Mouse (Mus musculus): ENCODE results near the gene Cela2a. TPM values are rescaled to one million over a fixed set of nuclear protein-coding genes. Genes with fewer than 3 reads are reported as not detected.

Cela2a gene
- polyA plus RNA-seq, 1 experiment from 2014 or later, result not detected

GRCm38 (mm10) chr4:141867498-141867897 is 41.5 kb upstream of the Cela2a start:
- H3K9ac ChIP-seq, result peak overlapping the region; percentile 68
- peak overlapping the region; percentile 57 for H3K4me2 ChIP-seq
- no peak overlapping the region for H3K4me3 ChIP-seq
- WGBS, result 24% methylated on average over 4 of the region's 4 CpGs
- H3K4me1 ChIP-seq, result peaks cover 92% of the 10 kb centered on the region
- H3K27me3 ChIP-seq (replicated peaks), result no peaks in the 10 kb centered on the region
- peak overlapping the region; percentile 92 for H3K27ac ChIP-seq (replicated peaks)
- H3K9me3 ChIP-seq, result no peaks in the 10 kb centered on the region
- peaks cover 49% of the 10 kb centered on the region for H3K36me3 ChIP-seq
- ATAC-seq (ENCODE audit: extremely low read depth, insufficient number of reproducible peaks, low FRiP score, low TSS enrichment), result no peak; the same call in 1 of the 2 replicates

- H3K9ac ChIP-seq, result peak overlapping the region; percentile 68
Observed at GRCm38 (mm10) chr4:141866933-141867490, 41.1 kb upstream of the Cela2a start.

GRCm38 (mm10) chr4:141865600-141865999 is 39.6 kb upstream of the Cela2a start:
- Histone ChIP-seq H3K4me3 (no peak overlapping the region), H3K9ac (no peak overlapping the region), H3K4me2 (no peak overlapping the region), H3K9me3 (no peaks in the 10 kb centered on the region), H3K27me3 (replicated peaks) (no peaks in the 10 kb centered on the region), H3K36me3 (peaks cover 57% of the 10 kb centered on the region), H3K4me1 (peaks cover 73% of the 10 kb centered on the region), H3K27ac (replicated peaks) (peak overlapping the region; percentile 92; the same call in 1 of the 2 replicates)
- no peak for ATAC-seq (ENCODE audit: extremely low read depth, insufficient number of reproducible peaks, low FRiP score, low TSS enrichment)
- 90% methylated on average over 5 of the region's 5 CpGs for WGBS

More at GRCm38 (mm10) chr4:141866933-141867490, 41.1 kb upstream of the Cela2a start:
- H3K4me1 ChIP-seq, result peaks cover 87% of the 10 kb centered on the region
- H3K36me3 ChIP-seq, result peaks cover 54% of the 10 kb centered on the region
- H3K4me2 ChIP-seq, result peak overlapping the region; percentile 57
- H3K4me3 ChIP-seq, result peak overlapping the region; percentile 10; the same call in 1 of the 2 replicates
- no peaks in the 10 kb centered on the region for H3K27me3 ChIP-seq (replicated peaks)
- peak; percentile 38; the same call in 1 of the 2 replicates for ATAC-seq (ENCODE audit: extremely low read depth, insufficient number of reproducible peaks, low FRiP score, low TSS enrichment)
- 14% methylated on average over 10 of the region's 10 CpGs for WGBS
- H3K27ac ChIP-seq (replicated peaks), result peak overlapping the region; percentile 92
- H3K9me3 ChIP-seq, result no peaks in the 10 kb centered on the region

- no peaks in the 10 kb centered on the region for H3K27me3 ChIP-seq (replicated peaks)
- H3K36me3 ChIP-seq, result peaks cover 57% of the 10 kb centered on the region
- H3K27ac ChIP-seq (replicated peaks), result 0 out of 2 replicates have a peak overlapping the region, but pooled peaks have one; percentile 92
- no peak overlapping the region for H3K9ac ChIP-seq
- 90% methylated on average over 5 of the region's 5 CpGs for WGBS
- H3K9me3 ChIP-seq, result no peaks in the 10 kb centered on the region
- H3K4me3 ChIP-seq, result no peak overlapping the region
- ATAC-seq (ENCODE audit: extremely low read depth, insufficient number of reproducible peaks, low FRiP score, low TSS enrichment), result no peak
- peaks cover 67% of the 10 kb centered on the region for H3K4me1 ChIP-seq
- no peak overlapping the region for H3K4me2 ChIP-seq
Observed at GRCm38 (mm10) chr4:141865006-141865405, 39.0 kb upstream of the Cela2a start.

GRCm38 (mm10) chr4:141864506-141864905 is 38.5 kb upstream of the Cela2a start:
- no peak overlapping the region for H3K9ac ChIP-seq
- peaks cover 62% of the 10 kb centered on the region for H3K4me1 ChIP-seq
- H3K27me3 ChIP-seq (replicated peaks), result no peaks in the 10 kb centered on the region
- no peak for ATAC-seq (ENCODE audit: extremely low read depth, insufficient number of reproducible peaks, low FRiP score, low TSS enrichment)
- H3K27ac ChIP-seq (replicated peaks), result peak overlapping the region; percentile 76; the same call in 1 of the 2 replicates
- 92% methylated on average over 8 of the region's 8 CpGs for WGBS
- peaks cover 60% of the 10 kb centered on the region for H3K36me3 ChIP-seq
- no peak overlapping the region for H3K4me2 ChIP-seq
- no peak overlapping the region for H3K4me3 ChIP-seq
- H3K9me3 ChIP-seq, result no peaks in the 10 kb centered on the region

GRCm38 (mm10) chr4:141863726-141864280 is 37.8 kb upstream of the Cela2a start:
- Histone ChIP-seq H3K4me1 (peaks cover 55% of the 10 kb centered on the region), H3K9ac (no peak overlapping the region), H3K4me2 (no peak overlapping the region), H3K36me3 (peaks cover 62% of the 10 kb centered on the region), H3K9me3 (no peaks in the 10 kb centered on the region), H3K4me3 (no peak overlapping the region), H3K27me3 (replicated peaks) (no peaks in the 10 kb centered on the region), H3K27ac (replicated peaks) (peak overlapping the region; percentile 76)
- WGBS, result 72% methylated on average over 7 of the region's 7 CpGs
- ATAC-seq (ENCODE audit: extremely low read depth, insufficient number of reproducible peaks, low FRiP score, low TSS enrichment), result no peak

DNA sequence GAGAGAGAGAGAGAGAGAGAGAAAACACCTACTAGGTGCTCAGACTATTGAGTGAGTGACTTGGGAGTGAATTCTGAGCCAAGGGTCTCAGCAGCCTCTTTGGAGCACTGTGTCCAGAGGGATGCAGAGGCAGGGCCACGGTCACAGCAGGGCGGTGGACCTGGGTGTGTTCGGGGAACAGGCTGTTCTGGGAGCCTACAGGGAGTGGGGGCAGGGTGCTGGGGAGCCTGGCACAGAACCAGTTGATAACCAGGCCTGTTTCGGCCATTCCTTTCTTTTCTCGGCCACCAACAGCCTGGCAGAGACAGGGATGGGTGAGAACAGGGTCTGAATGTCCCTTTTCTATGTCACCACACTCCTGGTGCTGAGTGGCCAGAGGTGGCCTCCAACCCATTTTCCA is 36.9 kb upstream of the Cela2a start:
- Histone ChIP-seq H3K9me3 (no peaks in the 10 kb centered on the region), H3K4me3 (no peak overlapping the region), H3K27ac (replicated peaks) (peak overlapping the region; percentile 76), H3K4me2 (no peak overlapping the region), H3K9ac (peak overlapping the region; percentile 40; the same call in 1 of the 2 replicates), H3K4me1 (peaks cover 47% of the 10 kb centered on the region), H3K36me3 (peaks cover 69% of the 10 kb centered on the region), H3K27me3 (replicated peaks) (no peaks in the 10 kb centered on the region)
- 57% methylated on average over 5 of the region's 5 CpGs for WGBS
- no peak for ATAC-seq (ENCODE audit: extremely low read depth, insufficient number of reproducible peaks, low FRiP score, low TSS enrichment)

DNA sequence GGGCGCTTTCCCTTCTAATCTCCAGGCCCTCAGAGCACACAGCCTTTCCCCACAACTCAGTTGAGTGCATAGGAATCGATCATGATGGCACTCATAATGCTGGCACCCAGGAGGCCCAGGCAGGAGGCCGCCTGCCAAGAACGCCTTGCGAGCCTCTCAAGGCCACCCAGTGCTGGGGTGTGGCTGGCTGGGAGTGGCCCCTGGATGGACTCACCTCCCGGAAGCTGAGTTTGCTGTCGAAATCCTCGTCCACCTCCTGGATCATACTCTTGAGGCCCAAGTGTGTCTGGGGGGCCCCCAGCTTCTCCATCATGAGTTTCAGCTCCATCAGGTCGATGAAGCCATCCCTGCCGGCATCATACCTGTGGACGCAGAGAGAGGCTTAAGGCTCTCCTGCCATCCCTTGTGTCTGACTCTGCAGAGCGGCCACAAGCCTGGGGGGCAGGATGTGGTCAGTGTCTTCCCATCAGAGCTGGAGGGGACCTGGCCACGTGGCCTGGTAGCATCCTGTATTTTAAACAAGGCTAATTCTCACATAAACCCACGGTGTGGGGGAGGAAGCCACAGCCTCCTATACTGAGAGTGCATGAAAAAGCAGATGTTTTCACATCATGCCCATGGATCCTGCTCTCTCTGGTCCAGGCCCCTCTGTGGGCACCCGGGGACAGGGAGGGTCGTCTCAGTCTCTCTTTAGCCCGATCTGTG is 35.8 kb upstream of the Cela2a start:
- H3K4me3 ChIP-seq, result no peak overlapping the region
- peaks cover 72% of the 10 kb centered on the region for H3K36me3 ChIP-seq
- no peak overlapping the region for H3K9ac ChIP-seq
- no peak for ATAC-seq (ENCODE audit: extremely low read depth, insufficient number of reproducible peaks, low FRiP score, low TSS enrichment)
- 86% methylated on average over 17 of the region's 17 CpGs for WGBS
- no peaks in the 10 kb centered on the region for H3K27me3 ChIP-seq (replicated peaks)
- H3K4me2 ChIP-seq, result no peak overlapping the region
- peaks cover 40% of the 10 kb centered on the region for H3K4me1 ChIP-seq
- no peaks in the 10 kb centered on the region for H3K9me3 ChIP-seq
- no peak overlapping the region for H3K27ac ChIP-seq (replicated peaks)

GRCm38 (mm10) chr4:141860246-141860841 is 34.4 kb upstream of the Cela2a start:
- no peak overlapping the region for H3K4me3 ChIP-seq
- no peak overlapping the region for H3K27ac ChIP-seq (replicated peaks)
- ATAC-seq (ENCODE audit: extremely low read depth, insufficient number of reproducible peaks, low FRiP score, low TSS enrichment), result no peak
- H3K4me1 ChIP-seq, result peaks cover 26% of the 10 kb centered on the region
- no peak overlapping the region for H3K4me2 ChIP-seq
- WGBS, result 73% methylated on average over 19 of the region's 19 CpGs
- no peaks in the 10 kb centered on the region for H3K9me3 ChIP-seq
- peaks cover 64% of the 10 kb centered on the region for H3K36me3 ChIP-seq
- H3K9ac ChIP-seq, result no peak overlapping the region
- H3K27me3 ChIP-seq (replicated peaks), result no peaks in the 10 kb centered on the region

GRCm38 (mm10) chr4:141859351-141859750 is 33.4 kb upstream of the Cela2a start:
- H3K4me1 ChIP-seq, result peaks cover 22% of the 10 kb centered on the region
- H3K27ac ChIP-seq (replicated peaks), result no peak overlapping the region
- no peaks in the 10 kb centered on the region for H3K27me3 ChIP-seq (replicated peaks)
- no peak overlapping the region for H3K4me3 ChIP-seq
- 88% methylated on average over 14 of the region's 14 CpGs for WGBS
- H3K9me3 ChIP-seq, result no peaks in the 10 kb centered on the region
- H3K4me2 ChIP-seq, result no peak overlapping the region
- ATAC-seq (ENCODE audit: extremely low read depth, insufficient number of reproducible peaks, low FRiP score, low TSS enrichment), result no peak
- no peak overlapping the region for H3K9ac ChIP-seq
- H3K36me3 ChIP-seq, result peaks cover 54% of the 10 kb centered on the region

DNA sequence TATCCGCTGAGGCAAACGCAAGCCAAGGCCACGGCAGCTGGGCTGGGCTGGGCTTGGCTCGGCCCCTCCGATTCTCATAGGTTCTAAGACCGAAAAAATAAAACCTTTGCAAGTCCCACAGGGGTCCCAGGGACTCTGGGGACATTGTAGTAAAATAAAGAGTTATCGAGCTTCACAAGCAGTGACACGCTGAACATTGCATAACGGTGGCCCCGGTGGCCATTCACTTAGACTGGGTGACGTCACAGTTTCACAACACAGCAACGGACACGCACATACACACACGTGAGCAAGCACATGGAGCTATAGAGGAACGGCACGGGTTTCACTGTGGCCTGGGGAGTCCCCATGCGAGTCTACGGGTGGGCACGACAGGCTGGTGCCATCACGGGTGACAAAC is 32.5 kb upstream of the Cela2a start:
- ATAC-seq (ENCODE audit: extremely low read depth, insufficient number of reproducible peaks, low FRiP score, low TSS enrichment), result no peak
- Histone ChIP-seq H3K27me3 (replicated peaks) (no peaks in the 10 kb centered on the region), H3K4me1 (peaks cover 14% of the 10 kb centered on the region), H3K27ac (replicated peaks) (no peak overlapping the region), H3K9me3 (no peaks in the 10 kb centered on the region), H3K9ac (no peak overlapping the region), H3K36me3 (peaks cover 48% of the 10 kb centered on the region), H3K4me3 (no peak overlapping the region), H3K4me2 (no peak overlapping the region)
- 91% methylated on average over 20 of the region's 20 CpGs for WGBS

Measured in heart, embryonic 13.5 days (tissue).